8 mouse cellular contexts compared by ENCODE assay signal in genomic region chr6:82881485-82882096, GRCm38 (mm10). TPM values are rescaled to one million over a fixed set of nuclear protein-coding genes. Genes with fewer than 3 reads are reported as not detected.
DNase-seq lines count a peak whose midpoint lies in the region; ATAC-seq and TF ChIP-seq lines count a peak whose summit lies in the region.

No protein-coding gene starts in this region.

- H3K27me3 ChIP-seq in spleen, adult 2 months (ENCODE audit: control insufficient read depth, insufficient read depth, low read length): no peaks in the 10 kb centered on the region
- no peaks in the 10 kb centered on the region for H3K27me3 ChIP-seq in kidney, embryonic 15.5 days
- no peaks in the 10 kb centered on the region for H3K27me3 ChIP-seq in liver, adult 2 months (ENCODE audit: control insufficient read depth, insufficient read depth, low read length)
- H3K27me3 ChIP-seq in neural tube, embryonic 15.5 days (replicated peaks): no peaks in the 10 kb centered on the region

- H3K9ac ChIP-seq in kidney, embryonic 15.5 days: no peak overlapping the region
- no peak overlapping the region for H3K9ac ChIP-seq in liver, adult 2 months (ENCODE audit: low read depth, low read length)
- H3K9ac ChIP-seq in neural tube, embryonic 15.5 days (replicated peaks): no peak overlapping the region

- H3K36me3 ChIP-seq in spleen, adult 2 months (ENCODE audit: control insufficient read depth, insufficient read depth, low read length): no peaks in the 10 kb centered on the region
- no peaks in the 10 kb centered on the region for H3K36me3 ChIP-seq in kidney, embryonic 15.5 days
- H3K36me3 ChIP-seq in liver, adult 2 months (ENCODE audit: control insufficient read depth, insufficient read depth, low read length): no peaks in the 10 kb centered on the region
- H3K36me3 ChIP-seq in neural tube, embryonic 15.5 days: no peaks in the 10 kb centered on the region

- ATAC-seq in kidney, embryonic 15.5 days (replicated peaks; ENCODE audit: low FRiP score): peak; percentile 63
- ATAC-seq in neural tube, embryonic 15.5 days (ENCODE audit: low FRiP score): no peak; the same call in 1 of the 2 replicates

- 55% methylated on average over 21 of the region's 21 CpGs for WGBS in spleen, adult 2 months
- WGBS in kidney, embryonic 15.5 days: 33% methylated on average over 21 of the region's 21 CpGs
- WGBS in liver, adult 2 months: 34% methylated on average over 21 of the region's 21 CpGs
- 37% methylated on average over 21 of the region's 21 CpGs for WGBS in neural tube, embryonic 15.5 days

- no peaks in the 10 kb centered on the region for H3K9me3 ChIP-seq in kidney, embryonic 15.5 days (replicated peaks)
- H3K9me3 ChIP-seq in neural tube, embryonic 15.5 days (replicated peaks): no peaks in the 10 kb centered on the region

- H3K4me3 ChIP-seq in spleen, adult 2 months (ENCODE audit: extremely low read depth, insufficient read depth, insufficient read length): no peak overlapping the region
- 0 out of 2 replicates have a peak overlapping the region, but pooled peaks have one; percentile 17 for H3K4me3 ChIP-seq in kidney, embryonic 15.5 days (replicated peaks)
- H3K4me3 ChIP-seq in liver, adult 2 months (ENCODE audit: insufficient read depth, low read depth, low read length): no peak overlapping the region
- no peak overlapping the region for H3K4me3 ChIP-seq in neural tube, embryonic 15.5 days (replicated peaks)

- peak; percentile 33; the same call in 1 of the 2 replicates for TF ChIP-seq CTCF in spleen, adult 2 months (IDR thresholded peaks at IDR 0.05; ENCODE audit: extremely low read depth, insufficient read depth, insufficient read length, insufficient replicate concordance)
- peak; percentile 59 for TF ChIP-seq CTCF in liver, adult 2 months (IDR thresholded peaks at IDR 0.05; ENCODE audit: low read depth, low read length)

- no peak for TF ChIP-seq POLR2A in spleen, adult 2 months (IDR thresholded peaks at IDR 0.05; ENCODE audit: low read depth, low read length)
- no peak for TF ChIP-seq POLR2A in liver, adult 2 months (IDR thresholded peaks at IDR 0.05; ENCODE audit: extremely low read depth, insufficient read depth, low read length)

- no peak for DNase-seq in spleen, adult 2 months (ENCODE audit: low read depth in 1 of 2, low spot score in 2 of 2)
- no peak for DNase-seq in spleen, adult 12 weeks (ENCODE audit: low spot score)
- peak; percentile 37 to 42 for DNase-seq in cerebellum, postnatal 4 days (ENCODE audit: low spot score in 2 of 2)
- peak; percentile 53 for DNase-seq in heart, adult 8-10 months (ENCODE audit: low spot score)
- peak; percentile 3 for DNase-seq in liver, adult 2 months (ENCODE audit: extremely low read depth, low read depth, low spot score)
- DNase-seq in thymus, postnatal 36 days: peak; percentile 46 to 48

- H3K4me1 ChIP-seq in spleen, adult 2 months (ENCODE audit: control insufficient read depth, insufficient read depth, insufficient read length): no peaks in the 10 kb centered on the region
- peaks cover 7% of the 10 kb centered on the region for H3K4me1 ChIP-seq in kidney, embryonic 15.5 days
- no peaks in the 10 kb centered on the region for H3K4me1 ChIP-seq in liver, adult 2 months (ENCODE audit: control insufficient read depth, insufficient read depth, low read length)
- H3K4me1 ChIP-seq in neural tube, embryonic 15.5 days: no peaks in the 10 kb centered on the region

- H3K79me2 ChIP-seq in liver, adult 2 months (ENCODE audit: control insufficient read depth, insufficient read depth, low read length): no peaks in the 10 kb centered on the region

- H3K27ac ChIP-seq in spleen, adult 2 months (ENCODE audit: insufficient read depth, low read length): no peak overlapping the region
- no peak overlapping the region for H3K27ac ChIP-seq in kidney, embryonic 15.5 days
- H3K27ac ChIP-seq in liver, adult 2 months (replicated peaks; ENCODE audit: insufficient read depth, low read depth, low read length): no peak overlapping the region
- no peak overlapping the region for H3K27ac ChIP-seq in neural tube, embryonic 15.5 days (replicated peaks)

- peak overlapping the region; percentile 50 for H3K4me2 ChIP-seq in kidney, embryonic 15.5 days
- H3K4me2 ChIP-seq in neural tube, embryonic 15.5 days: peak overlapping the region; percentile 21; the same call in 1 of the 2 replicates

RNA-seq across cellular contexts. Expression of gene Sema4f, which starts 58.0 kb away (rescaled TPM):
- polyA plus RNA-seq in spleen, adult 2 months (2012; rRNA removed): 3.2 TPM in 2 replicates
- total RNA-seq in heart, adult 8-10 months (2022): under 1 TPM in 3 of 4 experiments, not detected in 1; 0.17 to 0.31 (median 0.22) TPM
- polyA plus RNA-seq in kidney, embryonic 15.5 days (2015; fragmentation: Nextera tagmentation; extraction: Ambion mirVana): 1.3 and 2.1 TPM in 2 replicates
- not detected in 2 replicates for total RNA-seq in liver, adult 2 months (2014; rRNA removed)
- not detected in 2 replicates for polyA plus RNA-seq in liver, adult 2 months (2012; rRNA removed)
- polyA plus RNA-seq in neural tube, embryonic 15.5 days (2015; fragmentation: Nextera tagmentation; extraction: Ambion mirVana): 24.3 and 26.1 TPM in 2 replicates

Comparison
In these comparisons a context has a peak if more than half of its experiments do, and no peak if none do; other contexts are left out.
1. DNase-seq: peak in cerebellum, postnatal 4 days (2 of 2), heart, adult 8-10 months (single experiment), liver, adult 2 months (single experiment) and thymus, postnatal 36 days (2 of 2); none in spleen, adult 2 months (0 of 2) and spleen, adult 12 weeks (single experiment).